Mouse (Mus musculus) lung, postnatal 4 days (tissue): ENCODE measurements around the gene Pde1a.

Experiments used
- DNase-seq, 2 experiments: peaks; one replicate each; pipeline ENCODE4 v3.0.0; 2021

Gene Pde1a

GRCm38 (mm10) chr2:79793186-79793585 is 336.1 kb downstream of the Pde1a start:
- no peak for DNase-seq

DNA sequence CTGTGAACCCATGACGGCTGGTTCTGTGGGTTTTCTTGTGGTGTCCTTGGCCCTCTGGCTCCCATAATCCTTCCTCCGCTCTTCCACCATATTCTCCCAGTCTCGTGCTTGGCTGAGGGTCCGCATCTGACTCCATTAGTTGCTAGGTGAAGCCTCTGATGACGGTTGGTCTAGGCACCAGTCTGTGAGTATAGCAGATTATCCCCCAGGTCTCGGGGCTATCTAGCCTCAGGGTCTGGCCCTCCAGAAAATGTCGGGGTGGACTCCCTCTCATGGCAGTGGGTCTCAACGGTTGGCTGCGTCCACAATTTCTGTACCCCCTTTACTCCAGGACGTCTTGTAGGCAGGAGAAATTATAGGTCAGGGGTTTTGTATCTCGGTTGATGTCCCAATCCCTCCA is 342.8 kb downstream of the Pde1a start:
- no peak for DNase-seq

GRCm38 (mm10) chr2:79785541-79786134 is 343.6 kb downstream of the Pde1a start:
- no peak for DNase-seq
